Mouse (Mus musculus) C2C12 (cell line): ENCODE data around the gene Prrx2.

Experiments
- CEBPB ChIP-seq: IDR thresholded peaks from one replicate; pipeline ENCODE4 v1.6.1; 2011; ENCODE audit warnings: low read depth, mild to moderate bottlenecking, control low read depth, moderate library complexity
- CTCF ChIP-seq: IDR thresholded peaks from one replicate; pipeline ENCODE4 v1.5.1; 2011; ENCODE audit not compliant: control insufficient read depth, insufficient read depth, insufficient read length
- MAX ChIP-seq: IDR thresholded peaks from one replicate; pipeline ENCODE4 v1.6.1; 2011; ENCODE audit warnings: mild to moderate bottlenecking, control low read depth
- MYOD1 ChIP-seq: IDR thresholded peaks from one replicate; pipeline ENCODE4 v1.6.1; 2011; ENCODE audit warnings: low read depth; ENCODE audit not compliant: control insufficient read depth, insufficient read length
- MYOG ChIP-seq: IDR thresholded peaks from one replicate; pipeline ENCODE4 v1.6.1; 2011; ENCODE audit not compliant: control insufficient read depth, insufficient read length; ENCODE audit errors: extremely low read depth
- USF1 ChIP-seq: IDR thresholded peaks from one replicate; pipeline ENCODE4 v1.6.1; 2011; ENCODE audit warnings: low read depth, mild to moderate bottlenecking, control low read depth, moderate library complexity

- TF ChIP-seq CTCF (no peak), USF1 (no peak), CEBPB (no peak), MAX (no peak), MYOG (no peak), MYOD1 (no peak)
These were observed 38.9 kb upstream of the Prrx2 start for GRCm38 (mm10) chr2:30795889-30796275.
